Mouse (Mus musculus): Measurements from ENCODE around the gene Gpr146.

DNA sequence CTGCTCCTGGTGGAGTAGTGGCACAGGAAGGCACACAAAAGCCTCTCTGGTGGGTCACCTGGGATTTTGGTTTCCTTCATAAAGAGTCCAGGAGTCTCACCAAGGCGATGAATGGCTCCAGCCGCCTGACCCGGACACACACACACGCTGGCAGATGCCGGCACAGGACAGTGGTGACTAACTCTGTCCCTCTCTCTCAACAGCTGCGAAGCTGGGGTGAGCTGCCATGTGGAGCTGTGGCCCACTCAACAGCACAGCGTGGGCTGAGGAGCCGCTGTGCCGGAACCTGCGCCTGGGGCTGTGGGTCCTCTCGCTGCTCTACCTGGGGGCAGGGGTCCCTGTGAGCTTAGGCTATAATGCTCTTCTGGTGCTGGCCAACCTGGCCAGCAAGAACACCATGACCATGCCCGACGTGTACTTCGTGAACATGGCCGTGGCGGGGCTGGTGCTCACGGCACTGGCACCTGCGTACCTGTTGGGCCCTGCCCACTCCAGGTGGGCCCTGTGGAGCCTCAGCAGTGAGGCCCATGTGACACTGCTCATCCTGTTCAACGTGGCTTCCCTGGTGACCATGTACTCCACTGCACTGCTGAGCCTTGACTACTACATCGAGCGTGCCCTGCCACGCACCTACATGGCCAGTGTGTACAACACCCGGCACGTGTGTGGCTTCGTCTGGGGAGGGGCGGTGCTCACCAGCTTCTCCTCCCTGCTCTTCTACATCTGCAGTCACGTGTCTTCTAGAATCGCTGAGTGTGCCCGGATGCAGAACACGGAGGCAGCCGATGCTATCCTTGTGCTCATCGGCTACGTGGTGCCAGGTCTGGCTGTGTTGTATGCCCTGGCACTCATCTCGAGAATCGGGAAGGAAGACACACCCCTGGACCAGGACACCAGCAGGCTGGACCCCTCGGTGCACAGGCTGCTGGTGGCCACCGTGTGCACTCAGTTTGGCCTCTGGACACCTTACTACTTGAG is 15.0 kb downstream of the Gpr146 start:
- TF ChIP-seq CTCF (IDR thresholded peaks at IDR 0.05; ENCODE audit: low read depth, low read length) (no peak), EP300 (IDR thresholded peaks at IDR 0.05; ENCODE audit: insufficient read depth, low read depth, low read length) (no peak)

All from ES-Bruce4 (cell line).